Mouse (Mus musculus): ENCODE data around the gene Fbxl15.

GRCm38 (mm10) chr19:46338942-46339286 lies 10.9 kb downstream of the Fbxl15 start:
- TF ChIP-seq CTCF (IDR thresholded peaks at IDR 0.05; ENCODE audit: low read depth) (no peak), EP300 (IDR thresholded peaks at IDR 0.05; ENCODE audit: low read depth) (no peak)

Data from heart, postnatal 0 days (tissue).